Mouse (Mus musculus) retina, postnatal 1 day (tissue): ENCODE data around the gene Rdh14.
A peak's percentile ranks its signal among the peaks of the same experiment; 100 is the strongest.

ENCODE experiments used
- DNase-seq: peaks from one replicate; pipeline ENCODE4 v3.0.0-alpha.2; 2012

Gene Rdh14

GRCm38 (mm10) chr12:10390671-10391441, at the start of gene Rdh14:
Gene Rdh14, plus strand, starts transcription at chr12:10390772.
- DNase-seq = peak; percentile 95

GRCm38 (mm10) chr12:10350706-10351105, 39.9 kb upstream of the Rdh14 start:
- DNase-seq = no peak

DNA sequence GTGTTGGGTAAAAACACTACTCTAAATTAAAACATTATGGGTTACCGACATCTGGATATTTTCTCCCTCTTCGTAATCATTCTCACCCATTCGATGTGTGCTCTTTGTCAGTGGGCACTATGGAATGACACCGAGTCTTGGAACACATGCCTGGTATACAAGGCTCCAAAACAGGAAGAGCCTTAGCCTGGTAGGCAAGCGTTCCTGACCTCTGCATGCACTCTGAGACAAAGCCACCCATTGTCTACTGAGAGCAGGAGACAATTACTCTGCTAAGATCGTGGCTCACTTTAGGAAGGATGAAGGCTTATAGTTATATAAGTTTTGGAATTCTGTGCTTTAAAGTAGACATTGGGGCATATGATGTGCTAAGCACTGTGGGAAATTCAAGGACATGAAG, 32.8 kb upstream of the Rdh14 start:
- peak; percentile 51 for DNase-seq

DNA sequence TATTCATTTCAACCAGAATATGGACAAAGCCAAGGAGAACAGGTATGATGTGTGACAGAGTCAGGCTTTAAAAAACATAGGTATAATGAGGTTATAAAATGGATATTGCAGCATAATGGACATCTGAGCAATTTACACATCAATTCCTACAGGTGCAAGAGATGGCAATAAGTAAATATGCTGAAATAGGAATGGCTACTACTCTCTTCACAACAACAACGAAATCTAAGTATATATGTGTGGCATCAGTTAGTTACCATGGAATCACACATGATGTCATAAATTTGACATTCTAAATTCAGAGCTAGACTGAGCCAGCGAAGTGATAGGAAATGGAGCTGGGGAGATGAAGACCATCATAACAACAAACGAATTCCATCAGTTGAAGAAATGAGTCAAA, 20.9 kb upstream of the Rdh14 start, which contains the start of gene Nt5c1b:
Nt5c1b (plus strand) TSS at position 301 of the 400 bp plus-strand sequence.
- no peak for DNase-seq

GRCm38 (mm10) chr12:10400788-10401187, 10.2 kb downstream of the Rdh14 start:
- DNase-seq = no peak

DNA sequence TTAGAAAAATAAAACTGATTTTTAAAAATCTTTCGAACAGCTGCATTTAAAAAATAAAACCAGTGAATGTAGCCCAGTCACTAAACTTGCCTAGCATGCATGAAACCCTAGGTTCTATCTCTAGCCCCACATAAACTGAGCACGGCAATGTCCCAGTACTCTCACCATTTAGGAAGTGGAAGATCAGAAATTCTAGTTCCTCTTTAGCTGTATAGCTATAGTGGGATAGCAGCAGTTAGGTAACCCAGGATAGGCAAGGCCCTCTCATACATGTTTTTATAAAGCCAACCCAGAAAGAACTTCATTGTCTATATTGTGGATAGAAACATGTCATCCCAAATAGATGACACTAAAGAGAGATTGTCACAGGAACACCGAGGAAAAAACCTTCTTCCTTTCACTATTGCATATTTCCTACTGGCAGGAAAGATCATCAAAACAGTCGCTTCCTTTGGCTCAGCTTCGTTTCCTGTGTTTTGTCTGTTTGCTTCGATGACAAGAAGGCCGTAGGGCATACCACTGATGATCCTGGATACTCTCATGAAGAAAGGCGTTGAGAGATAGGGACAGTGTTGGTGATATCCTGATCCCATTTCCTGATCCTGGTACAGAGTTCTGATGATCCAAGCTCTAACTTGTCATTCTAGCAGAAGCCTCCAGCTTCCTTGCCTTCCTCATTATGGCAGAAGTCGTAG, 12.0 kb downstream of the Rdh14 start:
- no peak for DNase-seq

GRCm38 (mm10) chr12:10410511-10411179, 20.1 kb downstream of the Rdh14 start:
- no peak for DNase-seq

GRCm38 (mm10) chr12:10411453-10411852, 20.9 kb downstream of the Rdh14 start:
- no peak for DNase-seq

GRCm38 (mm10) chr12:10422347-10422746, 31.8 kb downstream of the Rdh14 start:
- DNase-seq = no peak

DNA sequence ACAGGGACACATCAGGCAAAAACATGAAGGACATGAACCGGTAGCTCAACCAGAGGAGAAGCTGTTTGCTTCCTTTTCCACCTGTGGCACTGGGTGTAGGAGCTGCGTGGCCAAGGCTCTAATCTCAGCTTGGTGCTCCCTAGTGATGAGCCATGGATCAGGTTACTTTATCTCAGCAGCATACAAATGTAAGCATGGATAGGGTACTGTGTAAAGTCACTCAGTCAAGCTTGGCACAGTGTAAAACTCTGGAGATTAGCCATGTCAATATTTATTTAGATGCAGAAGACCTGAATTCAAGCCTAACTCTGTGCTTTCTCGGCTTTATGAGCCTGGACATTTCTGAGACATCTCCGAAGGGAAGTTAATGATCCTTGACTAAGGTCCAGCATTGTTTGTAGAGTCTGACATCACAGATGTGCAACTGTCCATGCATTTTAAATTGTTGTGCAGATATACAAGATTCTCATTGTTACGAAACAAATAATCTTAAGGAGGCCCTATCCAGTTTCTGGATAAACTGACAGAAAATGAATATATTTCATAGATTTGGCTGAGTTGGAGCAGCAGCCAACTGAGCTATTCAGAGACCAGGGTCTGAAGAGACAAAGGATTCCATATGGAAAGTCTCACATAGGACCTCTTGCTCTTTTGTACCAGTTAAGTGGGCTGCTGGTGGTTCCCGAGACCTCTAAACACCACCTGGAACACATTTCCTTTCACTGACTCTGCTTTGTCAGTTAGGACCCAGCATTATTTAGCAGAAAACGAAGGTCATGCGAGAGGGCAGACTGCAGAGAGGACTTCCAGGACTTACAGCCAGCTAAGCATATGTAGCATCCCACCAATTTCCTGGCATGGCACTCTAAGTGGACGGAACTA, 35.7 kb downstream of the Rdh14 start:
- DNase-seq = no peak

- DNase-seq = no peak
Observed at GRCm38 (mm10) chr12:10430999-10431398, 40.4 kb downstream of the Rdh14 start.

DNA sequence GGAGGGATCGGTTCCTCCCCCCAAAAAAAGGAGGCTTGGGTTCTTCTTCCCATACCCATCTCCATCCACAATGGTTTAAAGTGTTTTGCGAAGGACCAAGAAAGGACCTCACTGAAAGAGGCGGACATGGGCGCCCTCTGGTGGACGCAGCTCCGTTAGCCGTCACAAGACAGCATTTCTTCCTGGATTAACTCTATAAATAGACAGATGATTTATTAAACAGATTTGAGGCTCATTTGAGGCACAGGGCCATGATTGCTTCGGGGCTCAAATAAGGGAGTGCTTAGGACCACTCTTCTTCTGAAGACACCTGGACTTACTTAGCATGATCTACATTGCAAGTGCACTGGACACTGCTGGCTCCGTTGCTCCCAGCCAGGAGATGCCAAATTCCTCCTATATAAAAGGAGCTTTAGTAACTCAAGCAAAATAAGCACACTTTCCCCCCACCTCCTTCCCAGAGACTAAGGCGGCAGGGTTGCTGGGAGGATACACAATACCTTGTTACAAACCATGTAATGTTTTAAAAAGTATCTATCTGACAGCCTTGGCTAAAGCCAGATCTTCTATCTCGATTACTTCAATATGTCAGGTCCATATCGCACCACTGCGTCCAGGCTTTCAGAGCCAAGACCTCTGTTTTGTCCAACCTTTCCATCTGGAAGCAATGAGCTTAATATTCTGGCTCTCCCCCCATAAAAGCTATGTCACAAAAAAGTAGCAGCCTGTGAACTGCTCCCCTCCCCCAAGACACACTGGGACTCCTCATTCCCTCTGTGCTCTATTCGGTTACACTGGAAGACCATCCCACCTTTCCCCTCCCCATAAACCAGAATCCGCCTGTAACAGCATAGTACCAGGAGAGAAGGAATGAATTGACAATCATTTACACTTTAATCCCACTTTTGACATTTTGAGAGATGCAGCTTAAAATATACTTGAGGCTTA, 47.8 kb downstream of the Rdh14 start:
- DNase-seq = peak; percentile 83

DNA sequence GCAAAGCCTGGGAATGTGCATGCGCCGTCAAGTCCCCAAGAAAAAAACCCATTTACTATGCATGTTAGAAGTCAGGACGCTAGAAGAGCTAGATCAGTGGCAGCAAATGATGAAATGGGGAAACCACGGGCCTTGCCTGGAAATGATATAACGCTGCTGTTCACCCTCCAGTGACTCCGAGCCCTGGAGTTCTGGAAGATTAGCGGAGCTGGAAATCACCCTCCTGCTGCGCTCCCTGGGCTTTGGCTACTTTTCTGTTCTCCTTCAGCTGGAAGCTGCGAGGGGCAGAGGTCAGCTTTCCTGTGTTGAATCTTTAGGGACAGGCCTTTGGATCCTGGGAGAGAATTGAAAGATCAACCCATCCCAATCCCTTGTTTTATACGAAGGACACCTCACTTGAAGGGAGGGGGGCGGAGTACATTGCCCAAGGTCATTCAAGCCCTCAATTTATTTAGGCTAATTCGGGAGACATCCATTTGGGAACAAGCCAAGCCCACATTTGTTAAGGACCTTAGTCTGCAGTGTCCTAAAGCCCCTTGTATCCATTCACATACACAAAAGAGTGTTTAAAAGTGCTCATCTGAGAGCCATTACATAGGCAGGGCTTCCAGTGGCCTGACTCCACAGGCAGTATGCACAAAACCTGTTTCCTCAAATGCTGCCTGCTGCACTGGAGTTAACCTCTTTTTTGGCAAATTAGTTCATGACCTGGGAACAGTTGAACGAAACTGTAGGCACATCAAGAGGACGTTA, 49.1 kb downstream of the Rdh14 start:
- peak; percentile 67 for DNase-seq
